Mouse (Mus musculus) CD4-positive helper T cell, adult 2 months (primary cell): ENCODE data around the gene Rilp.

Source experiments
- DNase-seq: peaks from one replicate; pipeline ENCODE4 v3.0.0-alpha.2; 2012; ENCODE audit warnings: low read depth, missing footprints, low spot score

Gene Rilp

DNA sequence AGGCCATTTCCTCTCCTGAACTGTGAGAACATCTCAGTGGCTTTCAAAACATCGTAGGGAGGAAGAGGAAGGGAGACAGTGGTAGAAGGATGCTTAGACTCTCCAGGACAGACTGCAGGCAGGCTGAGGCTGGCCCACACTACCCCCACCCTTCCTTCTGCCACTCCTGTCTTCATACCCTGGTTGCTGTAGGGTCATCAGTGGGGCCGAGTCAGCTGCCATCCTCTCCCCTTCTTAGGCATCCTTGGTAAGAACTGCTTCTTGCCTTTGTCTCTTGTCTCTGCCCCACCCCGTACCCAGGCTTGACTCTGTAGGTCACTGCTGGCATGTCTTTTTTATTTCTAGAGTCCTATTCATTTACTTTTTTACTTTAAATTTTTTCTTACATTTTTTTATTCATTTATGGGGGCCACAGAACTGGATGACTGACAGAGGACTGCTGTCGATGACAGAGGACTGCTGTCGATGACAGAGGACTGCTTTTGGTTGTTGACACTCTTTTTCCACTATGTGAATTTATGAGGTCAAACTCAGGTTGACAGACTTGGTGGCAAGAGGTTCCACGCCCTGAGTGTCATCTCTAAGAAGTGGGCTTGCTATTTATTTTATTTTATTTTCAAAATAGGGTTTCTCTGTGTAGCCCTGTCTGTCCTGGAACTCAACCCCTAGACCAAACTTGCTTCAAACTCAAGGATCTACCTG is 23.6 kb downstream of the Rilp start:
- DNase-seq, result peak; percentile 65

GRCm38 (mm10) chr11:75534286-75535033 is 24.6 kb downstream of the Rilp start:
- DNase-seq, result no peak

- no peak for DNase-seq
These were observed 25.4 kb downstream of the Rilp start for GRCm38 (mm10) chr11:75535106-75535795.

DNA sequence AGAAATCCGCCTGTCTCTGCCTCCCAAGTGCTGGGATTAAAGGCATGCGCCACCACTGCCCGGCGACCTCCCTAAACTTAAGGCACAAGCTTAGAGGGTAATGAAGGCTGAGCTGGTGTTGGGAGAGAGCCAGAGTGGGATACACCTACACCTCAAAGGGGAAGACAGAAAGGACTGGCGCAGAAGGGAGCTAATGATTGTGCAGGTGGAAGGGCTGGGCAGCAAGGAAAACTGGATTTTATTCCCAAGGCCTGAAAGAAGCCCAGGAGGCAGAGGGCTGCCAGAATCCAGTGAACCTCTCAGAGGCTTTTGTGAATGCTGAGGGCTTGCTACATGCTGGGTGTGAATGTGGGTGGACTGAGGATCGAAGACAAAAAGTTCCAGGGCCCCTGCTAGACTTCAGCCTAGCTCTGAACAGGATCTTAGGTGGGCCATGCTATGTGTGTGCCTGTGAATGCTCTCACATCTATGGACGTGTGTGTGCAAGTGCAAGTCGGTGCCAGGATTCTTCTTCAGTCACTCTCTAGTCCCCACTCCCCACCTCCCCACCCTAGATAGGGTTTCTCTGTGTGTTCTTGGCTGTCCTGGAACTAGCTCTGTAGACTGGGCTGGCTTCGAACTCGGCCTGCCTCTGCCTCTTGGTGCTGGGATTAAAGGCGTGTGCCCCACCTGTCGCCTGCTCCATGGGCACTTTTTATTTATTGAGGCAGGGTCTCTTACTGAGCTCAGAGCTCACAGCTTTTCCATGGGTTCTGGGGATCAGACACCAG is 26.5 kb downstream of the Rilp start:
- no peak for DNase-seq

GRCm38 (mm10) chr11:75537025-75537414 is 27.1 kb downstream of the Rilp start:
- no peak for DNase-seq

DNA sequence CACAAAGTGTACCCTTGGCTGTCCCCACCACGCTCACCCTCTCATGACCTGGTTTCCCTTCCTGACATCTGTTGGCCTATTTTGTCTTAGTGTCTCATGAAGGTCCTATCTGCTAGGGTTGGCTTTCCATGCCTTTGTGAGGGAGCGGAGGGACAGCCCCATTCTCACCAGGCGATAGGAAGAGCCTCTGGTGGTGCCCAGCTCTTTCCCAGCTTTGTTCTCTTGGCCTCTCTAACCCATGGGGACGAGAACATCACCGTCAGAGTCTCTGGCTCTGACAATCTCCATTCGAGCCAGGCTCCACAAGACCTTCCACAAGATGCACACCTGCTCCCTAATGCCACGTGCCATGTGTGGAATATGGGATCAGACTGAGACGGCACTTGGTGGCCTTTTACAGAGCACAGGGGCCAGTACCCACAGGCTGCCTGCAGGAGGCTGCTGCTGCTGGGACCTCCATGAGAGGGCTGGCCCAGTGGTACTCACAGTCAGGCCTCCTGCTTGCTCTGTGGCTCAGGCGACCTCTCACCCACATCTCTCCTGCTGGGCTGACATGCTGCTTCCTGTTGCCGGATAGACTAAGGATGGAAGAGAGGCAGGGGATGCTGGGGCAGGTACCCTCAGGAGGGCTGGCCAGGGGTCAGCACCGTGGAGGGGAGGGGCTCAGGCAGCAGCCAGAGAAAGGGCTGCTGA is 27.7 kb downstream of the Rilp start:
- peak; percentile 65 for DNase-seq

DNA sequence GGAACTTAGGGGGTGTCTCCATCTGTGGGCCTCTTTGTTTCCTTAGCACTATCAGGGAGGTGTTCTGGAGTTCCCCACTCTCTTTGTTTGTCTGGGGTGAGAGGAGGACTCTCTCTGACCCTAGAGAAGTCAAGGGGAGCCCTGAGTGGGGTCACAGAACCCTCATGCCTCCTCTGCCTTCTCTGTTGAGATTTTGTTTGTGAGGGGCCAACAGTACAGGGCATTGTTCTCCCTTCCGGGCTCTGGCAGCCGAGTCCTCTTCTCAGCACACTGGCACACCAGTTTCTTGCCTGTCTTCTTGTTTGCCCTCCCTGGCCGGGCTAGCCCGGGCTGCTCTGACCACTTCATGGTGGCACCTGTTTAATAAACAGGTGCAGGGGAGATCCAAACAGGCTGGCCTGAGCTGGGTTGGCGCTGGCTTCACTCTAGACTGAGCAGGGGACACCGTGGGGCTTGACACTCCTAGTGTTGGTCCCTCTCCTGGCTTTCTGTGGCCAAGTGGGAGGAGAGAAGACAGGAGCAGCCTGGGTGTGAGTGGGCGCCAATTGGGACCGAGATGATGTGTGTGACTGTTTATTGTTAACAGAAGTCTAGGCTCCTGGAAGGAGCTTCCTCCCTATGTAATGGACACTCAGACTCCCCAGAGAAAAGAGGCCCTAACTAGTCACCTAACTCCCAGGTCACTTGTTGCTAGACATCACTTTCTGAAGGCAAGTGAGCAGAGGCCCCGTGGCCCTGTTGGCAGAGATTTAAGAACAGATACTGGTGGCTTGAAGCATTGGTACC is 28.5 kb downstream of the Rilp start:
- no peak for DNase-seq

DNA sequence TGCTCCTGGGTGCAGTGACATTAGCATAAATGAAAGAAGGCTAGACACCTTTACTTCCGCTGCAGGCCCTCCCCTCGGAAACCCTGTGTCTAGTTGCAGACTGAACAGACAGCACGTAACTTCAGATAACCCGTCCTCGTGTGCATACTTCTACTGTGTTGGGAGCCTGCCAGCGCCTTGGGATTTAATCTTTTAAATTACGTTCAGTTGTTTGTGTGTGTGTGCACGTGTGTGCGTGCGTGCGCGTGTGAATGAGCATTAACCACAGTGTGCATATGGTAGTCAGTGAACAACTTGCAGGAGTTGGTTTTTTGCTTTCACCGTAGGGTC is 29.0 kb downstream of the Rilp start:
- DNase-seq, result peak; percentile 84

GRCm38 (mm10) chr11:75540209-75540608 is 30.3 kb downstream of the Rilp start:
- DNase-seq, result no peak

DNA sequence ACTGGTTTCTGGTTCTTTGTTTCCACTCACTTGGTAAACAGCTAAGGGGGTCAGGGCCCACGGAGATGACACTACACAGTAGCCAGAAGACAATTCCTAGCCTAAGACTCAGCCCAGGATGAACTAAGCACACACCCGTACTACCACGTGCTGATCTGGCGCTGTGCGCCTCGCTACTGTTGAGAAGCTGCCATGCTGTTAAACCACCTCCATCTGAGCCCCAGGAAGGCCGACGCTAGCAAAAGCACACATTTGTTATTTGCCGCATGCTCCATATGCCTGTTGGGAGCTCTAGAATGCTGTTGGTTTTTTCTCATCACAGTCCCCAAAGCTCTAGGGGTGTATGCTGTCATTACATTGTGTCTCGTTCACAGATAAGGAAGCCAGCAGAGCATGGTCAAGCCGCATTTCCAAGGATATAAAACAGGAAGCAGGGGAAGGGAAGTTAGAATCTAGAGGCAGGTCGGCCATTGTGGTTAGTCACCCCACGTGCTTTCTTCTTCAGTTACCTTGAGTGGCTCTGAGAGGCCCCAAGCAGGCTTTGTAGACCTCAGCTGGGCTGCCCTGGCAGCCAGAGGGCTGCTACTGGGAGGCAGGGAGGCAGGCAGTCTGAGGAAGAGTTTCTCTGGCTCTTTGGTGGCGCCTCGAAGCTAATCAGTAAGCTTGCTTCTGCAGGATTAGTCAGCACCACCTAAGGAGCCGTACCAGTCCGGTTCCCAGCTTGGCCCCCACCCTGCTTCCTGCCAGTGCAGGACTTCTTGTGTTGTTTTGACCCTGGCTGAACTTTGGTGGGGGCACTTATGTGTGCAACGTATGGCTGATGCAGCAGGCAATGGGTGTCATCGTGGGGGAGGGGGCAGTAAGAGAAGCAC is 31.1 kb downstream of the Rilp start:
- DNase-seq, result peak; percentile 55

DNA sequence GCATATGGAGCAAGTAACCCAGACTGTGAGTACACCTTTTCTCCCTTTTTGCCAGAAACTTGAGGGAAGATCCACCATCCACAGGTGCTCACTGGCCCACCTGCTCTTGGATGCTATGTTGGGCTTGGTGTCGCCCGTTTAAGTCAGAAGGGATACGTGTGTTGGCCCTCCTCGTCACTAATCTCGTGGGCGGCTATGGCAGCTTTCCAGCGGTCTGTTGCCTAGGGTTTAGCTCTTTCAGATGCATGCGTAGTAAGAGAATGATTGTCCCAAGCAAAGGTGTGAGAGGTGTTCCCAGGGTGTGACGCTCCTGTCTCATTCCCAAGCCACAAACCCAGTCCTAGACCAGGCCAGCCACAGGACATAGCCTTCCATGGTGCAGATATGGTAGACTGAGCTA is 34.8 kb downstream of the Rilp start:
- DNase-seq, result no peak

DNA sequence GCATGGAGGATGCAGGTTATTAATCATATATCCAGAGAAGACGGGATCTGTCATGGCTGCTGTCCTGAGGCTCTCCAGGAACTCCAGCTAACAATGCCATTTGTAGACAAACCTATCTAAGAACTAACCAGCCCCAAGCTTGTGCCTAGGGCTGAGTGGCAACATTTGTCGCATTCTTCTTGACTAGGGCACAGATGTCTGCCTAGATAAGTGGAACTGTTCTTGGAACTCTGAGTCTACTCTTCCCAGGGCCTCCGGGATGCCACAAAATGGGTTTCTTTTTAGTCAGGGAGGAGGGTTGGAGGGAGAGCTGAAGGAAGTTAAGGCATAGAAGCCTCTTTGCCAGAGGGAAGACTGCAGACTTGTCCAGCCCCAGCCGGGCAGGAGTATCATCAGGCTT is 36.2 kb downstream of the Rilp start:
- DNase-seq, result no peak

DNA sequence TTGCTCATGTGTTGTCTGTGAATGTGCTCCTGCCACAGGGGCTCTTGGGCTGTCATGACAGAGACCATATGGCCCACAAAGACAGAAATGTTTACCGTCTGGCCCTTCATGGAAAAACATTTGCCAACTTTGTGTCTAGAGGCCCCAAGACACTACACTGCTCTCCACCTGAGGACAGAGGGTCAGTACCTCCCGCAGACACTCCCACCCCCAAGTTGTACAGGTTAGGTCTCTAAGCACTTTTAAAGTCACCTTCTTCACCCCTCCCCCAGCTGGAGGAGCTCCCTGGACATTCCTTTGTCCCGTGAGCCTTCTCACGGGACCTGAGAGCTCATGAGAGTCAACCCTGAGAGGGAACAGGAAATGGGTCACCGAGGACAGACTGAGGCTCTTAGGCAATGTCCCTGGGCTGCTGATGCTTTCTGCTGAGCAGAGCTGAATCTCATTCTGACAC is 39.8 kb downstream of the Rilp start:
- no peak for DNase-seq

GRCm38 (mm10) chr11:75550200-75550946 is 40.5 kb downstream of the Rilp start:
- DNase-seq, result no peak

- DNase-seq, result no peak
These were observed 41.4 kb downstream of the Rilp start for GRCm38 (mm10) chr11:75551321-75551720.

GRCm38 (mm10) chr11:75551961-75552441 is 42.1 kb downstream of the Rilp start:
- no peak for DNase-seq

- no peak for DNase-seq
These were observed 43.1 kb downstream of the Rilp start for GRCm38 (mm10) chr11:75552906-75553482.

DNA sequence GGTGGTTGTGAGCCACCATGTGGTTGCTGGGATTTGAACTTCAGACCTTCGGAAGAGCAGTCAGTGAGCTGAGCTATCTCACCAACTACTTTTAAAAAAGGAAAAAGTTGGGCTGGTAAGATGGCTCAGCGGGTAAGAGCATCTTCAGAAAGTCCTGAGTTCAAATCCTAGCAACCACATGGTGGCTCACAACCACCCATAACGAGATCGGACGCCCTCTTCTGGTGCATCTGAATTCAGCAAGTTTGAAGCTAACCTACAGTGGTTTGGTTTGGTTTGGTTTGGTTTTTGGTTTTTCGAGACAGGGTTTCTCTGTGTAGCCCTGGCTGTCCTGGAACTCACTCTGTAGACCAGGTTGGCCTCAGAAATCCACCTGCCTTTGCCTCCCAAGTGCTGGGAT is 46.1 kb downstream of the Rilp start:
- peak; percentile 32 for DNase-seq
